Mouse (Mus musculus) bone marrow, adult 2 months (tissue): ENCODE measurements around the gene Rcbtb2.

Experiments
- CTCF ChIP-seq: fragments of 200-500 bp; IDR thresholded peaks from 2 replicates; pipeline ENCODE4 v1.5.1; 2011; ENCODE audit warnings: low read length, control low read depth; ENCODE audit not compliant: control insufficient read depth, insufficient read depth
- POLR2A ChIP-seq: fragments of 200-500 bp; IDR thresholded peaks from 2 replicates; pipeline ENCODE4 v1.6.1; 2011; ENCODE audit warnings: low read depth, mild to moderate bottlenecking, control low read depth, low read length, borderline replicate concordance; ENCODE audit not compliant: control insufficient read depth

DNA sequence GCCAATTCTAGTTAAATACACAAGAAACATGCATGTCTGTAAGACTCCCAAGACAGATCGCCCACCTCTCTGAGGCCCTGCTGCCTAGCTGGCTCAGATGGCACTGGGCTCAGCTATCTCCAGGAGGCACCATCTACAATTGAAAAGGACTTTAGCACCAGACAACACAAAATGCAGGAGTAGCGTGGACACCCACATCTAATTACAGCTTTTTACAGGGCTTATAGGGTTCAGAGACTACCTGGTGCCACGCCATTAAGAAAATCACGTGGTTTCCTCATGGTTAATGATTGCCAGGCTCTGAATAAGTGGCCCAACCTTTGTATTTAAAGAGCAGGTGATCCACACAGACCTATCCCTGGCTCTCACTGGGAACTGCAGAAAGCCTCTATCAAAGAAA is 15.9 kb upstream of the Rcbtb2 start:
- TF ChIP-seq POLR2A (no peak), CTCF (no peak)
